Mouse (Mus musculus) cerebellum, adult 2 months (tissue): ENCODE data around the gene Shoc2. TPM values are rescaled to one million over a fixed set of nuclear protein-coding genes. Genes with fewer than 3 reads are reported as not detected.

Experiments
- DNase-seq, 2 experiments: peaks; one replicate each; pipeline ENCODE4 v3.0.0; 2021
- H3K27ac ChIP-seq: fragments of 200-500 bp; 2 replicates; pipeline ENCODE4 v1.5.1; 2012; ENCODE audit warnings: low read length, control low read depth, inconsistent platforms; ENCODE audit not compliant: insufficient read depth
- H3K27me3 ChIP-seq: fragments of 200-500 bp; 2 replicates; pipeline ENCODE4 v1.6.1; 2012; ENCODE audit warnings: inconsistent platforms, mild to moderate bottlenecking, low read length, moderate library complexity; ENCODE audit not compliant: control insufficient read depth, insufficient read depth
- H3K4me1 ChIP-seq: fragments of 200-500 bp; 2 replicates; pipeline ENCODE4 v1.6.1; 2011; ENCODE audit warnings: low read length; ENCODE audit not compliant: control insufficient read depth, insufficient read depth
- H3K4me3 ChIP-seq: fragments of 200-500 bp; replicated peaks from 2 replicates; pipeline ENCODE3; 2011; ENCODE audit warnings: mild to moderate bottlenecking, low read depth, low read length, control low read depth; ENCODE audit not compliant: insufficient read depth
- CTCF ChIP-seq: fragments of 200-500 bp; IDR thresholded peaks from 2 replicates; pipeline ENCODE4 v1.5.1; 2011; ENCODE audit warnings: low read depth, mild to moderate bottlenecking, control low read depth, low read length, moderate library complexity, borderline replicate concordance; ENCODE audit not compliant: insufficient read depth
- POLR2A ChIP-seq: fragments of 200-500 bp; IDR thresholded peaks from 2 replicates; pipeline ENCODE4 v1.6.1; 2011; ENCODE audit warnings: low read length, control low read depth, borderline replicate concordance; ENCODE audit not compliant: insufficient read depth
- WGBS: fragments of 180-500 bp; shearing (Covaris S2); methylation state at CpG from one replicate; pipeline ENCODE4 v1.1.7; 2018; 5-methylcytosine and 5-hydroxymethylcytosine counted together
- polyA plus RNA-seq: library from polyadenylated mRNA; depleted of rRNA; stranded (reverse); fragments of >200 nt; gene quantifications from 2 replicates; pipeline ENCODE4 v1.2.3, GENCODE M21; 2012

Shoc2 gene
- polyA plus RNA-seq, 1 experiment = 31.9 TPM

DNA sequence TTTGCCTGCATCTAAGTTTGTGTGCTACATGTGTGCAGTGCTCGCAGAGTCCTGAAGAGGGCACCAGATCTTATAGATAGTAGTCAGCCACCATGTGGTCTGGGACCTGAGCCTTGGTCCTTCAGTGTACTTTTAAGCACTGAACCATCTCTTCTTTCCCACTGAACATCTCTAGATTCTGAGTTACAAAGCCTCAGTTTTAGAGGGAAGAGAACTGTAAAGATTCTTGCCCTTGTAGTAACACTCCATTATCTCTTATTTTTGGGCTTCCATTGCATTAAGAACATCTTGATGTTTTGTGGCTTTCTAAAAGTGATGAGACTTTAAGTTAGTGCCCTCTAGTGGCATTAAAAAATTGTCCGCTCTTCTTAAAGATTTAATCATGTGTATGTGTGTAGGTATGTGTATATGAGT lies 18.8 kb upstream of the Shoc2 start:
- no peak for DNase-seq
- no peaks in the 10 kb centered on the region for H3K27me3 ChIP-seq
- no peak overlapping the region for H3K27ac ChIP-seq
- no peaks in the 10 kb centered on the region for H3K4me1 ChIP-seq
- WGBS = 87% methylated on average over 2 of the region's 2 CpGs
- H3K4me3 ChIP-seq = no peak overlapping the region
- TF ChIP-seq CTCF (peak; percentile 38; the same call in 1 of the 2 replicates), POLR2A (no peak)

DNA sequence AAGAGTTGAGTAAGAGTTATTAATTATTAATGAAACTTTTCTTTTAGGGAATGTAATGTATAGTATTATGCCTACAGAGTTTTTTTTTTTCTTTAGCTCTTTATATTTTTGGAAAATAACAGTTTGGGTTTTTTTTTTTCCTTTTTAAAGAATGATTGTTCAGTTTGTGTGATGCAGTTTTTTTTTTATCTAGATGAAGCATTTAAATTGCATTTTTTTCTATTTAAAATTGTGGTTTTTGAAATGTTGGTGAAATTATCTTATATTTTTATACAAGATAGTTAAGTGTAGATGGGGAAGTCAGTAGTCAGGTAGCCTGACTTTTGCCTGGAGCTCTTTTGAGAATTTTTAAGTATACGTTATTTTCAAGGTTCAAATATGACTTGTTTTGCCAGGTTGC lies 17.4 kb upstream of the Shoc2 start:
- no peak overlapping the region for H3K27ac ChIP-seq
- no peaks in the 10 kb centered on the region for H3K4me1 ChIP-seq
- DNase-seq = no peak
- TF ChIP-seq CTCF (no peak), POLR2A (no peak)
- WGBS = 100% methylated on average over 1 of the region's 1 CpGs
- no peak overlapping the region for H3K4me3 ChIP-seq
- no peaks in the 10 kb centered on the region for H3K27me3 ChIP-seq

DNA sequence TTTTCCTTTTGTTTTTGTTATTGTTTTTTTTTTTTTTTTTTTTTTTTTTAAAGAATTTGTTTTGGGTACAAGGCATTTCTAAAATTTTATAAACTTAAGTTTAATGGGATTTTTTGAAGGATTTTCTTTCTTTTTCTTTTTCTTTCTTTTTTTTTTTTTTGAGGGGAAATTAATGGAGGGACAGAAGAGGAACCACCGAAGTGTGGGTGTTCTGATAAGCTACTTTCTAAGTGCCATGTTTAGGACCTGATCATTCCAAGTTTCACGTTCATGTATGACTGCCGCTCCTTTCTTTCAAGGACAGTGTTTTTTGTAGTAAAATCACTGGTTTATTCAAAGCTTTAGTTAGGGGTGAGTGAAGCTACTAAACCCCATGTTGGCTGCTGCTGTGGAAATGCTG lies 14.9 kb upstream of the Shoc2 start:
- Histone ChIP-seq H3K27ac (no peak overlapping the region), H3K4me1 (no peaks in the 10 kb centered on the region), H3K27me3 (no peaks in the 10 kb centered on the region), H3K4me3 (no peak overlapping the region)
- WGBS = 92% methylated on average over 3 of the region's 3 CpGs
- DNase-seq = no peak
- TF ChIP-seq POLR2A (no peak), CTCF (no peak)

DNA sequence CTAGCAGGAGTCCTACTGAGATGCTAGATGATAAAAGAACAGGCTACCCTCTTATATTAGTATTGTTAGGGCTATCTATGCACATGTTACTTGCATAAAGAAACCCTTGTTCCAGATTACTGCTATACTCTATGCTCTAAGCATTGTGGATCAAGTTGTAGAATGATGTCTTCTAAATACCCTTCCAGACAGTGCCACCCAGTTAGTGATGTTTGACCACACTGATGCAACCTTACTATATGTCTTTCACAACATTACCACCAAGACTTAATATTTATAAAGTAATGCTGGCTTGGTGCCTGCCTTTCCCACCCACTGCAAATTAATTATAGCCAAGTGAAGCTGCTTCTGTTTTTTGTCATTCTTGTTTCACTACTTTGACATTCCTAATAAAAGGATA lies 11.1 kb upstream of the Shoc2 start:
- no peak overlapping the region for H3K27ac ChIP-seq
- no peaks in the 10 kb centered on the region for H3K4me1 ChIP-seq
- no peak overlapping the region for H3K4me3 ChIP-seq
- H3K27me3 ChIP-seq = no peaks in the 10 kb centered on the region
- no peak for TF ChIP-seq POLR2A
- no peak for TF ChIP-seq CTCF
- no peak for DNase-seq

- Histone ChIP-seq H3K4me1 (no peaks in the 10 kb centered on the region), H3K27me3 (no peaks in the 10 kb centered on the region), H3K4me3 (no peak overlapping the region), H3K27ac (no peak overlapping the region)
- TF ChIP-seq POLR2A (no peak), CTCF (no peak)
- DNase-seq = no peak
Measured at GRCm38 (mm10) chr19:53934046-53934445, 10.1 kb upstream of the Shoc2 start.

DNA sequence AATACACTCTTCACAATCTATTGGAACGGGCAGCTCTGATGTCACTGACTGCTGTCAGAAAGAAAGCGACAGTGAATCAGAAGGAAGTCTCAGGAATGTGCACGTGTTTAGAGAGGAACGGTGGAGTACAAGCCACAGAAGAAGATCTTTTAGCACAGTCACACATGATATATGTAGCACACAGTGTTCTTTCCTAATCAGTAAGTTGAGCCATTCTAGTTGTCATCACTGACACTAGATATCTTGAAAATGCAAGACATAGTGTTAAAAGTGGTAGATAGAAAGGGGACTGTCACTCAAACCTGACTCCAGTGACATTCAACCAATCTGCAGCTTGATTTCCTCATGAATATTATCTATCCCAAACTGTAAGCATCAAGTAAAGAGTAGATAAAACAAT lies 4.6 kb upstream of the Shoc2 start:
- H3K27me3 ChIP-seq = no peaks in the 10 kb centered on the region
- 85% methylated on average over 4 of the region's 4 CpGs for WGBS
- no peaks in the 10 kb centered on the region; the same call in 1 of the 2 replicates for H3K4me1 ChIP-seq
- no peak overlapping the region for H3K4me3 ChIP-seq
- no peak overlapping the region for H3K27ac ChIP-seq
- TF ChIP-seq POLR2A = no peak
- TF ChIP-seq CTCF = no peak
- DNase-seq = no peak

- no peak for DNase-seq
- Histone ChIP-seq H3K4me3 (no peak overlapping the region), H3K27me3 (no peaks in the 10 kb centered on the region), H3K4me1 (no peaks in the 10 kb centered on the region; the same call in 1 of the 2 replicates), H3K27ac (no peak overlapping the region)
- WGBS = 81% methylated on average over 4 of the region's 4 CpGs
- TF ChIP-seq CTCF (no peak), POLR2A (no peak)
Measured at GRCm38 (mm10) chr19:53941139-53941538, 3.0 kb upstream of the Shoc2 start.

GRCm38 (mm10) chr19:53942342-53942741 lies 1.8 kb upstream of the Shoc2 start:
- no peak for TF ChIP-seq CTCF
- WGBS = 98% methylated on average over 2 of the region's 2 CpGs
- no peak overlapping the region for H3K4me3 ChIP-seq

More at GRCm38 (mm10) chr19:53942342-53942741, 1.8 kb upstream of the Shoc2 start:
- Histone ChIP-seq H3K27ac (no peak overlapping the region), H3K27me3 (no peaks in the 10 kb centered on the region), H3K4me1 (no peaks in the 10 kb centered on the region; the same call in 1 of the 2 replicates)
- DNase-seq = no peak
